10 mouse cellular contexts compared by ENCODE assay signal in the genomic region with DNA sequence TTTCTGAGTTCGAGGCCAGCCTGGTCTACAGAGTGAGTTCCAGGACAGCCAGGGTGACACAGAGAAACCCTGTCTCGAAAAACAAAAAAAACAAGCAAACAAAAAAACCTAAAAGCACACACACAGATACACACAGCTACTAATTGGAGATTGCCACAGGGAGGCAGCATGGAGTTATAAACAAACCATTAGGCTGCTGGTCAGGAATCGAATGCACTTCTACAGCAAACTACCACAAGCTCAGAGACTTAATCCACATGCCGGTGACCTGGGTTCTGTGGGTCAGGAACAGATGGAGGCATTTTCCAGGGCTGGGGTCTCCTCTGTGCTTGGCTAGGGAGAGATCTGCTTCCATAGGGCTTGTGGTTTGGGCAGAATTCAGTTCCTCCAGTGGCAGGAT. TPM values are rescaled to one million over a fixed set of nuclear protein-coding genes. Genes with fewer than 3 reads are reported as not detected.
DNase-seq lines count a peak whose midpoint lies in the region; ATAC-seq and TF ChIP-seq lines count a peak whose summit lies in the region.
"Had no signal": no experiment of that assay in that cellular context is flagged by ENCODE, and none has a peak within 500 bp of the region (broad histone marks: within the 10 kb centered on the region; RNA-seq: fewer than 3 reads in every experiment).

No protein-coding gene starts in this region.

- no peaks in the 10 kb centered on the region for H3K4me1 ChIP-seq in embryonic facial prominence, embryonic 14.5 days (ENCODE audit: control insufficient read depth, insufficient read depth, low read length)
- peaks cover 20% of the 10 kb centered on the region for H3K4me1 ChIP-seq in embryonic facial prominence, embryonic 10.5 days
- no peaks in the 10 kb centered on the region for H3K4me1 ChIP-seq in midbrain, embryonic 14.5 days (ENCODE audit: control insufficient read depth, insufficient read depth, low read length)
- no peaks in the 10 kb centered on the region for H3K4me1 ChIP-seq in midbrain, embryonic 15.5 days
- H3K4me1 ChIP-seq in liver, postnatal 0 days (ENCODE audit: insufficient read depth), result no peaks in the 10 kb centered on the region

- no peaks in the 10 kb centered on the region for H3K9me3 ChIP-seq in embryonic facial prominence, embryonic 14.5 days (ENCODE audit: control insufficient read depth, low read length)
- no peaks in the 10 kb centered on the region for H3K9me3 ChIP-seq in embryonic facial prominence, embryonic 10.5 days
- no peaks in the 10 kb centered on the region for H3K9me3 ChIP-seq in midbrain, embryonic 14.5 days (ENCODE audit: control insufficient read depth, low read length)
- H3K9me3 ChIP-seq in midbrain, embryonic 15.5 days, result no peaks in the 10 kb centered on the region
- H3K9me3 ChIP-seq in liver, postnatal 0 days (ENCODE audit: low read length), result no peaks in the 10 kb centered on the region
- H3K9me3 ChIP-seq: G1E; liver, embryonic 13.5 days had no signal

- no peaks in the 10 kb centered on the region for H3K27me3 ChIP-seq in embryonic facial prominence, embryonic 14.5 days (replicated peaks; ENCODE audit: control insufficient read depth, insufficient read depth, low read length)
- peaks cover 71% of the 10 kb centered on the region for H3K27me3 ChIP-seq in embryonic facial prominence, embryonic 10.5 days (replicated peaks; ENCODE audit: low read depth, poor library complexity, severe bottlenecking)
- H3K27me3 ChIP-seq in midbrain, embryonic 14.5 days (ENCODE audit: control insufficient read depth, insufficient read depth, low read length), result no peaks in the 10 kb centered on the region
- 0 out of 2 replicates have a peak, but pooled peaks cover 3% of the 10 kb centered on the region for H3K27me3 ChIP-seq in midbrain, embryonic 15.5 days (replicated peaks)
- H3K27me3 ChIP-seq in liver, postnatal 0 days (ENCODE audit: insufficient read depth, low read length), result no peaks in the 10 kb centered on the region

- peak; percentile 54 for DNase-seq in embryonic facial prominence, embryonic 14.5 days (ENCODE audit: low spot score)
- no peak for DNase-seq in embryonic facial prominence, embryonic 10.5 days (ENCODE audit: low spot score)
- peak; percentile 63 for DNase-seq in midbrain, embryonic 14.5 days
- DNase-seq in embryo, embryonic 10.5 days (ENCODE audit: low spot score), result peak; percentile 54
- DNase-seq in liver, postnatal 0 days, result peak; percentile 44
- DNase-seq in thymus, adult 18-20 months, result no peak
- DNase-seq in urinary bladder, postnatal 25 days (ENCODE audit: low spot score), result no peak
- DNase-seq: liver, embryonic 13.5 days had no signal

- H3K36me3 ChIP-seq in embryonic facial prominence, embryonic 14.5 days (ENCODE audit: control insufficient read depth, insufficient read depth, low read length), result no peaks in the 10 kb centered on the region
- H3K36me3 ChIP-seq in embryonic facial prominence, embryonic 10.5 days (replicated peaks), result no peaks in the 10 kb centered on the region
- H3K36me3 ChIP-seq in midbrain, embryonic 14.5 days (ENCODE audit: control insufficient read depth, insufficient read depth, low read length), result no peaks in the 10 kb centered on the region
- no peaks in the 10 kb centered on the region for H3K36me3 ChIP-seq in midbrain, embryonic 15.5 days (replicated peaks)
- no peaks in the 10 kb centered on the region for H3K36me3 ChIP-seq in liver, postnatal 0 days (replicated peaks; ENCODE audit: insufficient read depth, low read length)
- H3K36me3 ChIP-seq: G1E; liver, embryonic 13.5 days had no signal

- no peak overlapping the region for H3K9ac ChIP-seq in embryonic facial prominence, embryonic 14.5 days (ENCODE audit: low read depth, low read length)
- H3K9ac ChIP-seq in midbrain, embryonic 14.5 days (replicated peaks; ENCODE audit: low read length), result no peak overlapping the region
- no peak overlapping the region for H3K9ac ChIP-seq in midbrain, embryonic 15.5 days
- H3K9ac ChIP-seq in liver, postnatal 0 days (replicated peaks), result no peak overlapping the region
- H3K9ac ChIP-seq: liver, embryonic 13.5 days had no signal

- peak; percentile 69 for TF ChIP-seq CTCF in liver, postnatal 0 days (IDR thresholded peaks at IDR 0.05; ENCODE audit: low read depth)

- H3K27ac ChIP-seq in embryonic facial prominence, embryonic 14.5 days (replicated peaks; ENCODE audit: low read depth, low read length), result no peak overlapping the region
- H3K27ac ChIP-seq in embryonic facial prominence, embryonic 10.5 days (replicated peaks), result no peak overlapping the region
- H3K27ac ChIP-seq in midbrain, embryonic 14.5 days (replicated peaks; ENCODE audit: low read depth, low read length), result no peak overlapping the region
- no peak overlapping the region for H3K27ac ChIP-seq in midbrain, embryonic 15.5 days
- H3K27ac ChIP-seq in liver, postnatal 0 days (ENCODE audit: low read depth), result no peak overlapping the region
- H3K27ac ChIP-seq: liver, embryonic 13.5 days had no signal

- WGBS in embryonic facial prominence, embryonic 14.5 days, result 35% methylated on average over 4 of the region's 4 CpGs
- 52% methylated on average over 4 of the region's 4 CpGs for WGBS in embryonic facial prominence, embryonic 10.5 days
- WGBS in midbrain, embryonic 14.5 days, result 48% methylated on average over 4 of the region's 4 CpGs
- WGBS in midbrain, embryonic 15.5 days, result 54% methylated on average over 4 of the region's 4 CpGs
- 25% methylated on average over 4 of the region's 4 CpGs for WGBS in liver, postnatal 0 days (ENCODE audit: insufficient replicate concordance)

- no peak overlapping the region for H3K4me2 ChIP-seq in embryonic facial prominence, embryonic 14.5 days (ENCODE audit: low read depth, low read length)
- H3K4me2 ChIP-seq in midbrain, embryonic 14.5 days (ENCODE audit: low read length), result no peak overlapping the region
- no peak overlapping the region for H3K4me2 ChIP-seq in midbrain, embryonic 15.5 days
- H3K4me2 ChIP-seq in liver, postnatal 0 days (ENCODE audit: low read depth, low read length), result no peak overlapping the region
- H3K4me2 ChIP-seq: liver, embryonic 13.5 days had no signal

- H3K4me3 ChIP-seq in embryonic facial prominence, embryonic 14.5 days (ENCODE audit: low read depth, low read length), result no peak overlapping the region
- H3K4me3 ChIP-seq in embryonic facial prominence, embryonic 10.5 days, result no peak overlapping the region
- no peak overlapping the region for H3K4me3 ChIP-seq in midbrain, embryonic 14.5 days (replicated peaks; ENCODE audit: low read depth, low read length)
- H3K4me3 ChIP-seq in midbrain, embryonic 15.5 days, result no peak overlapping the region
- no peak overlapping the region for H3K4me3 ChIP-seq in liver, postnatal 0 days (ENCODE audit: low read depth, low read length)
- H3K4me3 ChIP-seq: liver, embryonic 13.5 days had no signal

- no peak for TF ChIP-seq EP300 in liver, postnatal 0 days (IDR thresholded peaks at IDR 0.05; ENCODE audit: low read depth)

- ATAC-seq in embryonic facial prominence, embryonic 14.5 days (ENCODE audit: low read depth), result no peak
- no peak for ATAC-seq in midbrain, embryonic 14.5 days (ENCODE audit: low FRiP score, low TSS enrichment)
- ATAC-seq in midbrain, embryonic 15.5 days (replicated peaks), result no peak
- ATAC-seq in liver, postnatal 0 days, result no peak

RNA-seq across cellular contexts. Expression of gene Scmh1, which starts 17.6 kb away (rescaled TPM):
- polyA plus RNA-seq in embryonic facial prominence, embryonic 14.5 days (2014; fragmentation: Nextera tagmentation; extraction: Ambion mirVana), result 31.4 and 33.6 TPM in 2 replicates
- 34.7 and 40.8 TPM in 2 replicates for polyA plus RNA-seq in embryonic facial prominence, embryonic 10.5 days (2016; fragmentation: Nextera tagmentation; extraction: Ambion mirVana)
- polyA plus RNA-seq in midbrain, embryonic 14.5 days (2014; fragmentation: Nextera tagmentation; extraction: Ambion mirVana), result 83.4 and 84.7 TPM in 2 replicates
- 98.0 and 106 TPM in 2 replicates for polyA plus RNA-seq in midbrain, embryonic 15.5 days (2015; fragmentation: Nextera tagmentation; extraction: Ambion mirVana)
- polyA plus RNA-seq in liver, postnatal 0 days (2015; fragmentation: Nextera tagmentation; extraction: Ambion mirVana), result 9.0 and 10.7 TPM in 2 replicates
- polyA plus RNA-seq: G1E had no signal

Comparison
In these comparisons a context has a peak if more than half of its experiments do, and no peak if none do; other contexts are left out.
1. DNase-seq: peak in embryonic facial prominence, embryonic 14.5 days (single experiment), midbrain, embryonic 14.5 days (single experiment), embryo, embryonic 10.5 days (single experiment) and liver, postnatal 0 days (single experiment); none in embryonic facial prominence, embryonic 10.5 days (single experiment), thymus, adult 18-20 months (0 of 2) and urinary bladder, postnatal 25 days (single experiment).